Mouse (Mus musculus): Measurements from ENCODE around the gene Tarm1.

- no peak for TF ChIP-seq CTCF (IDR thresholded peaks at IDR 0.05; ENCODE audit: control insufficient read depth, insufficient read depth, insufficient read length)
- no peak for TF ChIP-seq MAX (IDR thresholded peaks at IDR 0.05)
- TF ChIP-seq CEBPB (IDR thresholded peaks at IDR 0.05; ENCODE audit: low read depth), result no peak
- no peak for TF ChIP-seq USF1 (IDR thresholded peaks at IDR 0.05; ENCODE audit: low read depth)
- no peak for TF ChIP-seq MYOG (IDR thresholded peaks at IDR 0.05; ENCODE audit: control insufficient read depth, extremely low read depth, insufficient read length)
- no peak for TF ChIP-seq MYOD1 (IDR thresholded peaks at IDR 0.05; ENCODE audit: control insufficient read depth, insufficient read length, low read depth)
- no peak for TF ChIP-seq FOSL1 (IDR thresholded peaks at IDR 0.05; ENCODE audit: insufficient read depth, low read length, poor library complexity, severe bottlenecking)
Measured at GRCm38 (mm10) chr7:3450671-3451070, 51.8 kb downstream of the Tarm1 start.
